Mouse (Mus musculus): ENCODE measurements around the gene Ttyh3. TPM values are rescaled to one million over a fixed set of nuclear protein-coding genes. Genes with fewer than 3 reads are reported as not detected.

Gene Ttyh3
- polyA plus RNA-seq, 1 experiment from 2014 or later, result 95.0 TPM

DNA sequence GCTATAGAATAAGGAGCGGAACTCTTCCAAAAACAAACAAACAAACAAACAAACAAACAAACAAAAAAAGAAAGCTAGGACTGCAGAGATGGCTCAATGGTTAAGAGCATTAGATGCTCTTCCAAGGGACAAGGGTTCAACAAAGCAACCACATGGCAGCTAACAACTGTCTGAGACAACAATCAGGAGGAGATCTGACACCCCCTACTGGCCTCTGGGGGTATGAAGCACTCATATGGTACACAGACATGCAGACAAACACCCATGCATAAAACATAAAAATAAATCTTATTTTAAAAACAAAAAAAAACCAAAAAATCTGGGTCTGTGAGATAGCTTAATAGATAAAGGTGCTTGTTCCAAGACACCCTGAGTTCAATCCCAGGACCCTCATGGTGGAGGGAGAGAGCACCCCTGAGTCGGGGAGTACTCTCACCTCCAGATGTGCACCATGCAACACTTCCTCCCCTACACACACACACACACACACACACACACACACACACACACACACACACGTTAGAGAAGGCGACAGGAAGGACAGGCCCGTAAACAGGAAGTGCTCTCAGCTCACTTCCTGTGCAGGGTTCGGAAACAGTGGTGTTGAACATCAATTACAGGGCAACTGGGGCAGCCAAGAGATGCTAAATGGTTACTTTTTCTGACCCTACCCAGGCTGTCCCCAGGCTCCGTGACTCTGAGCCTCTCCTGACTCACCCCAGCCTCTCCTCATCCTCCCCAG is 12.3 kb downstream of the Ttyh3 start:
- H3K27me3 ChIP-seq, result no peaks in the 10 kb centered on the region
- ATAC-seq (no peak), DNase-seq (ENCODE audit: low read depth, low spot score) (no peak)
- no peak for TF ChIP-seq CTCF (IDR thresholded peaks at IDR 0.05)
- in situ Hi-C loops (cut with MboI; ENCODE audit: low pct_unique_long_range_greater_than_20kb), result loop anchor here (25.0 kb wide), 1 partner anchor 1999 kb away; no protein-coding TSS in a partner anchor
- CTCF ChIA-PET, result interaction anchor here (0.8 to 1.9 kb wide), 4 partner anchors 13 to 65 kb away, joined by 3 to 6 read pairs (median 3); partner anchors contain the start of gene Ttyh3
- POLR2A ChIA-PET, result interaction anchor here (2.6 kb wide), 1 partner anchor 10 kb away, joined by 11 read pairs; no protein-coding TSS in a partner anchor

DNA sequence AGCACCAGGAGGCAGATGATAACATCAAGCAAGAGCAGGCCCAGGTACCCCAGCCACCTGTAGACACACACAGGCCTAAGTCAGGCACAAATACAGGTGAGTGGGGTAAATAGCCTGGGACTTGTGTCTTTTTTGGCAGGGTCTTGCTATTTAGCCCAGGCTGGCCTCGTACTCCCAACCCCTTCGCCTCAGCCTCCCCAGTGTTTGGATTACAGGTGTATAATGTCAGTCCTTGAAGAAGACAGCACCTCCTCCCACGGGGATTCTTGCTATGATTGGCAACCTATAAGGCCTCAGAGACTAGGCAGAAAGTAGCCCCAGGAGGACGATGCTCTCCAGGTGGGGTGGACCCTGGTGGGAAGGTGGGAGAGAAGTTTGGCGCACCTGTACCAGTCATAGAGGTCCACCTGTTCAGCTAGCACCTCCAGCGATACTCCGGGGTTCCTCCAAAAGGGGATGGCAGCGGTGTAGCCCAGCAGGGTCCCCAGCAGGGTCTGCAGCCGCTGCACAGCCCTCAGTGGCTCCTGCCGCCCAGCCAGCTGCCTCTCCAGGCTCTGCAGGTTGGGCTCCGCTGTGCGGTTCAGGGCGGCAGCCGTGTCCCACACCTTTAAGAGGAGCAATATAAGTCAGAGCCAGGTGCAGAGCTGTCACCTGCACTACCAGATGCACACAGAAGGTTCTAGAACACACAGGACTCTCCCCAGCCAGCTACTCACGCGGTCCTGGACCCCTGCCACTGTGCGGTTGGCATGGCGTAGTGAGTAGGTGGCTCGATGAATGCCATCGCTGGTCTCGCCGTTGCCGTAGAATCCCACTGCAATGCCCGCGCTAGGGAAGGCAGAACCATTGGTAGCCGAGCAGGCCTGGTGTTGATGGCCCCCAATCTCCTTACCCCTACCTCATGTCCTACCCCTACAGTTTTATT is 13.8 kb downstream of the Ttyh3 start:
- DNase-seq (ENCODE audit: low read depth, low spot score) (no peak), ATAC-seq (no peak)
- CTCF ChIA-PET, result interaction anchor here (1.2 to 1.9 kb wide), 2 partner anchors 12 to 15 kb away, joined by 3 to 6 read pairs; no protein-coding TSS in a partner anchor
- in situ Hi-C loops (cut with MboI; ENCODE audit: low pct_unique_long_range_greater_than_20kb), result loop anchor here (25.0 kb wide), 1 partner anchor 1998 kb away; no protein-coding TSS in a partner anchor
- POLR2A ChIA-PET, result interaction anchor here (2.6 kb wide), 1 partner anchor 11 kb away, joined by 11 read pairs; no protein-coding TSS in a partner anchor
- no peaks in the 10 kb centered on the region for H3K27me3 ChIP-seq
- TF ChIP-seq CTCF (IDR thresholded peaks at IDR 0.05), result no peak

DNA sequence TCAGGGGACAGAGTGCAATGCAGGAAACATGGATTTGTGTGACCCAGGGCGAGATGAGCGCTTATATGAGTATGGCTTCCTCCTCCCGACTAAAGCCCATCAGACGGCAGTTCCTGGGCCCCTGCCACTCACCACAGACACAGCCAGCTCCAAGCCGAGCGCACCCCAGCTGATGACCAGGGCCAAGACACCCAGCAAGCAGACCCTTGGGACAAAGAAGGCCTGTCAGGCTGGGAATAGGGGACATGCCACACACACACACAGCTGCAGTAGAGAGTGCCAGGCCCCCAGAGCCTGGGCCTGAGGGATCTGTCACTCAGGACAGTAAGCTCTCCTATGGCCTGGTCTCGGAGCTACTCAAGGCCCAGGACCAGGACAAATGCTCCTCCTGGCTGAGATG is 15.4 kb downstream of the Ttyh3 start:
- in situ Hi-C loops (cut with MboI; ENCODE audit: low pct_unique_long_range_greater_than_20kb), result loop anchor here (25.0 kb wide), 1 partner anchor 1996 kb away; no protein-coding TSS in a partner anchor
- ATAC-seq, result no peak
- TF ChIP-seq CTCF (IDR thresholded peaks at IDR 0.05), result no peak
- CTCF ChIA-PET, result interaction anchor here (1.0 kb wide), 1 partner anchor 16 kb away, joined by 3 read pairs; the partner anchor contains the start of gene Ttyh3
- H3K27me3 ChIP-seq, result no peaks in the 10 kb centered on the region
- no peak for DNase-seq (ENCODE audit: low read depth, low spot score)
- POLR2A ChIA-PET, result no interaction called here

DNA sequence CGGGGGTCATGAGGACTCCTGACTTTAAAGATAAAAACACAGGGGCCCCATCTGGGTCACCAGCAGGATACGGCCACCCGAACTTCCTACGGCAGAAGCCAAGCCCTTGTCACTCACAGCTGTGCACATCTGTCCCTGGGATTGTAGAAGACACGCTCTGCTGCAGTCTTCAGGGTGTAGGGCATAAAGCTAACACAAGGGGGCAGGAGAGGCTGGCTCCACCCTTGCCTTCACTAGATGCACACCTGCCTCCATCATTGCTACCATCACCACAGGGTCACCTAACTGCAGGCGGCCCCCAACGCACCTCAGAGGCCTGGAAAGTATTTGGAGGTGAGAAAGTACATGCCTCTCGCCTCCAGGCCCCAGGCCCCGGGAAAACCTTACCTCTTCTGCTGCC is 19.8 kb downstream of the Ttyh3 start:
- in situ Hi-C loops (cut with MboI; ENCODE audit: low pct_unique_long_range_greater_than_20kb), result loop anchor here (25.0 kb wide), 1 partner anchor 1992 kb away; no protein-coding TSS in a partner anchor
- no peak for ATAC-seq
- no peak for TF ChIP-seq CTCF (IDR thresholded peaks at IDR 0.05)
- no peak for DNase-seq (ENCODE audit: low read depth, low spot score)
- POLR2A ChIA-PET, result interaction anchor here (0.8 kb wide), 1 partner anchor 10 kb away, joined by 3 read pairs; no protein-coding TSS in a partner anchor
- no peaks in the 10 kb centered on the region for H3K27me3 ChIP-seq
- CTCF ChIA-PET, result no interaction called here

DNA sequence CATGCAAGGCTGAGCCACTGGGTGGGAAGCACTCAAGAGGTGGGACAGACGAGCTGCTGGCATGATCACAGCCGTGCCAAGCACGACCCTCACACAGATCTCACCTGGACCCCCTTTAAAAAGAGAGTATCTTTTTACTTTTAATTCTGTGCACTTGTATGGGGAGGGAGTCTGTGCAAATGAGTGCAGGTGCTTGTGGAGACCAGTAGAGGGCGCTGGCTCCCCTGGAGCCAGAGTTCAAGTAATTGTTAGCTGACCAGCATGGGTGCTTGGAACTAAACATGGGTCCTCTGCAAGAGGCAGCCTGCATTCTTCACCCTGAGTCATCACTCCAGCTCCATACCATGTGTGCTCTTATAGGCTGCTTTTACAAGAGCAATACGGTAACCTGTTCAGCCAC is 21.3 kb downstream of the Ttyh3 start:
- in situ Hi-C loops (cut with MboI; ENCODE audit: low pct_unique_long_range_greater_than_20kb), result loop anchor here (25.0 kb wide), 1 partner anchor 1990 kb away; no protein-coding TSS in a partner anchor
- ChIA-PET POLR2A (no interaction called here), CTCF (no interaction called here)
- no peak for ATAC-seq
- no peak for DNase-seq (ENCODE audit: low read depth, low spot score)
- no peak for TF ChIP-seq CTCF (IDR thresholded peaks at IDR 0.05)
- H3K27me3 ChIP-seq, result no peaks in the 10 kb centered on the region

DNA sequence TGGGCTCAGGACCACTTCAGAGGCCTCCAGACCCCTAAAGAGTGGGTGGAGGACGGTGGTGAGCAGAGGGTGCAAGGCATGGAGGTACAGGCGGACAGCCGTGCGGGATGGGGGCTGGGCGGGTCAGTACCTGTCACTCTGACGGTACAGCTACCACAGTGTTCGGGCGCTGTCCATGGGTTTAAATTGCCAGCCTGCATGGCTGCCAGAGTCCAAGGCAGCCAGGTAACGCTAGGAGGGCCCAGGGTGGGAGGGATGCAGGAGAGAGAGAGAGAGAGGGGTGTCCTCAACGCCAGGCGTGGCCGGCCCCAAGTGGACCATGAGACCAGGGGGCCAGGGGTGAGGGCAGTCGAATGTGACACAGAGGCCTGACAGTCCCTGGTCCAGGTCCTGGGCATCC is 23.9 kb downstream of the Ttyh3 start:
- no peaks in the 10 kb centered on the region for H3K27me3 ChIP-seq
- ChIA-PET POLR2A (no interaction called here), CTCF (no interaction called here)
- TF ChIP-seq CTCF (IDR thresholded peaks at IDR 0.05), result no peak
- in situ Hi-C loops (cut with MboI; ENCODE audit: low pct_unique_long_range_greater_than_20kb), result loop anchor here (25.0 kb wide), 1 partner anchor 1988 kb away; no protein-coding TSS in a partner anchor
- no peak for ATAC-seq
- DNase-seq (ENCODE audit: low read depth, low spot score), result no peak

DNA sequence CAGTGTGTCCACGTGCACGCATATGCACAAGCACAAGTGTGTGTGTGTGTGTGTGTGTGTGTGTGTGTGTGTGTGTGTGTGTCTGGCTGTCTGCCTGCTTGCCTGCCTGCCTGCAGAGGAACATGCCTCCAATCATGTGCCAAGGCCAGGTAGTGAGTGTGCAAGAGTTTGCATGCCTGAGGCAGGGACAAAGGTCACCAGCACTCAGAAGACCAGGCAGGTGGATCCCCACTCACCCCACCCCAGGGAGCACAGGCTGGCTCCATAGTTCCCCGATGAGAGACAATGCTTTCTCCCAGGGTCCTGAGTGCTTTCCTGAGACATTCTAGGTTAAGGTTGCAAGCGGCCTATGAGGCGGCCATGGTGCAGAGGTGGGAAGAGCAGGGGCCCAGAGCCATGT is 24.6 kb downstream of the Ttyh3 start:
- no peak for ATAC-seq
- ChIA-PET POLR2A (no interaction called here), CTCF (no interaction called here)
- in situ Hi-C loops (cut with MboI; ENCODE audit: low pct_unique_long_range_greater_than_20kb), result no loop called here
- H3K27me3 ChIP-seq, result no peaks in the 10 kb centered on the region
- no peak for DNase-seq (ENCODE audit: low read depth, low spot score)
- TF ChIP-seq CTCF (IDR thresholded peaks at IDR 0.05), result no peak

DNA sequence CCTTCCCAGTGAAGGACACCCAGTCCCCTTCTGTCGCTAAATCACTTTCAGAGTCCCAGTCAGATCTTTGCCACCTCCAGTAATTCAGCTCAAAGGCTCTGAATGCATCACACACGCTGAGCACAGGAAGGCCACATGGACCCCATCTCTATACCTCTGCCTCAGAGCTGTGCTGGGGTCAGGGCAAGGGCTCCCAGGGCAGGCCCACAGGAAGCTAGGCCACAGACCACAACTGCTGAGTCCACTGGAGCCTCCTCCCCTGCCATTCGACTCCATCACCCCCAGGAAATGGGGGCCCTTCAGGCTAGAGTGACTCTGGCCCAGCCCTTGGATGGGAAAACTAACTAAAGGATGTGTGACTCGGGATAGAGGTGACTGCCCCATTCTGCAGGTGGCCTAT is 25.0 kb downstream of the Ttyh3 start:
- H3K27me3 ChIP-seq, result no peaks in the 10 kb centered on the region
- TF ChIP-seq CTCF (IDR thresholded peaks at IDR 0.05), result no peak
- ChIA-PET POLR2A (no interaction called here), CTCF (interaction anchor here (1.0 kb wide), 1 partner anchor 84 kb away, joined by 3 read pairs; no protein-coding TSS in a partner anchor)
- in situ Hi-C loops (cut with MboI; ENCODE audit: low pct_unique_long_range_greater_than_20kb), result no loop called here
- DNase-seq (ENCODE audit: low read depth, low spot score) (no peak), ATAC-seq (no peak)

DNA sequence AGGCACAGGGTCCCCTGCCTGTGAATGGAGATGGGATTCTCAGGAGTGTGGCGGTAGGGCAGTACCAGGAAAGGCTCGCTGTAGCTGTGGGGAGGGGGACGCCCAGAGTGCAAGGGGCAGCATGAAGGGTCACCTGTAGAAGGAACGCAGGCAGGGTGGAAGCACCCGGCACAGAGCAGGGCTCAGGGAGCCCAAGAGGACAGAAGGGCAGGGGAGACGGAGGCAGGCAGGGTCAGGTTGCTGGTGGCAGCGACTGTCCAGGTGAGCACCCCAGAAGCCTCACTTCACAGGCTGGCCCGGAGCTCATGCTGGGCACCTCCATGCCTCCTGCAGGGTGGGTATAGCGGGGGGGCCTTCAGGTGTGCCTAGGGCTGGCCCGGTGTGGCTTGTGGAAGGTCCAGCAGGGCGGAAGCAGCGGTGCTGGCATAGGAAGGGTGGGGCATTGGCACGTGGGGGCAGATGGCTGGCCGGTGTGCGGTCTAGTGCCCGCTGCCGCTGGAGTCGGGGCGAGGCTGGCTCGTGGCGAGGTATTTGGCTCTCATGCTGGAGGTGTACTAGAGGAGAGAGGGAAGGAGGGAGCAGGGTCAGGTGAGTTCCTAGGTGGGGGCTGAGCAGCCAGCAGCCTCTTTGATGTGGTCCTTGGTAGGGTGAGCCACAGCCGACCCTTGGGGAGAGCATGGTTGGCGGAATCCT is 25.7 kb downstream of the Ttyh3 start:
- ATAC-seq (peak; percentile 14), DNase-seq (ENCODE audit: low read depth, low spot score) (no peak)
- TF ChIP-seq CTCF (IDR thresholded peaks at IDR 0.05), result no peak
- in situ Hi-C loops (cut with MboI; ENCODE audit: low pct_unique_long_range_greater_than_20kb), result no loop called here
- CTCF ChIA-PET, result interaction anchor here (1.0 kb wide), 1 partner anchor 83 kb away, joined by 3 read pairs; no protein-coding TSS in a partner anchor
- H3K27me3 ChIP-seq, result no peaks in the 10 kb centered on the region
- POLR2A ChIA-PET, result no interaction called here

DNA sequence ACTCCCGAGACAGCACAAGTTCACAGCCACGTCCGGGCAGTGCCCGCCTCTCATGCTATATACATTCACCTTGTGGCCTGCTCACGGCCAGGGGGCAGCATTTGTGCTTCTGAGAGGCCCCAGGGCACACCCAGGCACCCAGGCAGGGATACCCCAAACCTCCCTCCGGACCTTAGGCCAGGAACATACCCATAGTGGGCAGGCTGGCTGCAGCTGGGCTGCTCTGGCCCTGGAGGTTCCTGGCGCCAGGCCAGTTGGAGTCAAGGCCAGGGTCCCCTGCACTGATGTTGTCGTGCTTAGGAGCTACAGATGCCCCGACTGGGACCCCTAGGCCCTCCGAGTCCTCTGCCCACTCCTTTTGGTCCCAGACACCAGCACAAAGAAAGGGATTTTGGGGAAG is 27.3 kb downstream of the Ttyh3 start:
- POLR2A ChIA-PET, result interaction anchor here (1.0 kb wide), 1 partner anchor 10 kb away, joined by 3 read pairs; no protein-coding TSS in a partner anchor
- in situ Hi-C loops (cut with MboI; ENCODE audit: low pct_unique_long_range_greater_than_20kb), result no loop called here
- CTCF ChIA-PET, result interaction anchor here (2.2 to 4.2 kb wide), 2 partner anchors 15 to 82 kb away, joined by 6 to 31 read pairs; no protein-coding TSS in a partner anchor
- H3K27me3 ChIP-seq, result no peaks in the 10 kb centered on the region
- DNase-seq (ENCODE audit: low read depth, low spot score), result no peak
- no peak for ATAC-seq
- TF ChIP-seq CTCF (IDR thresholded peaks at IDR 0.05), result no peak
